Comparison of ENCODE assay signal across 21 mouse cellular contexts in genomic region chr11:69386758-69387157, GRCm38 (mm10). TPM values are rescaled to one million over a fixed set of nuclear protein-coding genes. Genes with fewer than 3 reads are reported as not detected.
DNase-seq lines count a peak whose midpoint lies in the region; ATAC-seq and TF ChIP-seq lines count a peak whose summit lies in the region.
"Had no signal": no experiment of that assay in that cellular context is flagged by ENCODE, and none has a peak within 500 bp of the region (broad histone marks: within the 10 kb centered on the region; RNA-seq: fewer than 3 reads in every experiment).

No protein-coding gene starts in this region.

- no peak overlapping the region for H3K9ac ChIP-seq in hindbrain, postnatal 0 days (replicated peaks; ENCODE audit: low read length)
- H3K9ac ChIP-seq in hindbrain, embryonic 16.5 days (ENCODE audit: low read depth, low read length): no peak overlapping the region
- H3K9ac ChIP-seq in midbrain, postnatal 0 days (replicated peaks; ENCODE audit: low read length, poor library complexity, severe bottlenecking): no peak overlapping the region
- H3K9ac ChIP-seq: embryonic facial prominence, embryonic 12.5 days; forebrain, embryonic 12.5 days; heart, embryonic 15.5 days had no signal

- no peak for ATAC-seq in hindbrain, postnatal 0 days
- ATAC-seq in hindbrain, embryonic 16.5 days: no peak
- ATAC-seq in midbrain, postnatal 0 days (ENCODE audit: low FRiP score): no peak
- ATAC-seq: activated CD4-positive, CD25-positive, alpha-beta regulatory T cell, adult 4 months; forebrain, embryonic 16.5 days; Patski had no signal

- intact Hi-C loops in left cerebral cortex, adult 2 months (cut with DNase I): loop anchor here (5.0 kb wide), 1 partner anchor 194 kb away; no protein-coding TSS in a partner anchor
- intact Hi-C loops in left cerebral cortex, postnatal 25 days (cut with DNase I): loop anchor here (5.0 kb wide), 1 partner anchor 189 kb away; the partner anchor contains the start of gene Alox8

- H3K4me3 ChIP-seq in hindbrain, postnatal 0 days (ENCODE audit: low read length): no peak overlapping the region
- H3K4me3 ChIP-seq in hindbrain, embryonic 16.5 days (ENCODE audit: low read length): no peak overlapping the region
- H3K4me3 ChIP-seq in left cerebral cortex, adult 2 months: no peak overlapping the region
- no peak overlapping the region for H3K4me3 ChIP-seq in midbrain, postnatal 0 days (ENCODE audit: low read depth, low read length)
- no peak overlapping the region for H3K4me3 ChIP-seq in midbrain, embryonic 10.5 days
- H3K4me3 ChIP-seq: embryonic facial prominence, embryonic 12.5 days; forebrain, embryonic 12.5 days; heart, adult 2 months; heart, embryonic 15.5 days had no signal

- no peaks in the 10 kb centered on the region for H3K4me1 ChIP-seq in hindbrain, postnatal 0 days (ENCODE audit: insufficient read depth, low read length)
- no peaks in the 10 kb centered on the region; the same call in 1 of the 2 replicates for H3K4me1 ChIP-seq in hindbrain, embryonic 16.5 days (ENCODE audit: control insufficient read depth, insufficient read depth, low read depth, low read length)
- H3K4me1 ChIP-seq in midbrain, postnatal 0 days (ENCODE audit: insufficient read depth, low read length): no peaks in the 10 kb centered on the region
- peaks cover 8% of the 10 kb centered on the region for H3K4me1 ChIP-seq in midbrain, embryonic 10.5 days

- H3K36me3 ChIP-seq in hindbrain, postnatal 0 days (ENCODE audit: insufficient read depth, low read length): no peaks in the 10 kb centered on the region
- no peaks in the 10 kb centered on the region for H3K36me3 ChIP-seq in hindbrain, embryonic 16.5 days (ENCODE audit: control insufficient read depth, insufficient read depth, low read length)
- no peaks in the 10 kb centered on the region for H3K36me3 ChIP-seq in midbrain, postnatal 0 days (ENCODE audit: insufficient read depth, low read length)
- 0 out of 2 replicates have a peak, but pooled peaks cover 4% of the 10 kb centered on the region for H3K36me3 ChIP-seq in midbrain, embryonic 10.5 days
- H3K36me3 ChIP-seq: embryonic facial prominence, embryonic 12.5 days; forebrain, embryonic 12.5 days; heart, embryonic 15.5 days had no signal

- H3K9me3 ChIP-seq in hindbrain, postnatal 0 days (ENCODE audit: low read length): no peaks in the 10 kb centered on the region
- H3K9me3 ChIP-seq in hindbrain, embryonic 16.5 days (ENCODE audit: control insufficient read depth, low read length): no peaks in the 10 kb centered on the region
- H3K9me3 ChIP-seq in midbrain, postnatal 0 days (ENCODE audit: low read length): no peaks in the 10 kb centered on the region
- H3K9me3 ChIP-seq in midbrain, embryonic 10.5 days (replicated peaks): no peaks in the 10 kb centered on the region
- H3K9me3 ChIP-seq: embryonic facial prominence, embryonic 12.5 days; forebrain, embryonic 12.5 days; heart, embryonic 15.5 days had no signal

- 80% methylated on average over 7 of the region's 7 CpGs for WGBS in hindbrain, postnatal 0 days
- WGBS in hindbrain, embryonic 16.5 days: 86% methylated on average over 7 of the region's 7 CpGs
- WGBS in midbrain, postnatal 0 days: 85% methylated on average over 7 of the region's 7 CpGs
- WGBS in midbrain, embryonic 10.5 days: 87% methylated on average over 7 of the region's 7 CpGs

- DNase-seq in hindbrain, postnatal 0 days (ENCODE audit: low spot score): no peak
- DNase-seq in left cerebral cortex, adult 2 months (ENCODE audit: extremely low spot score in 1 of 2, low spot score in 2 of 2): no peak
- no peak for DNase-seq in left cerebral cortex, postnatal 25 days (ENCODE audit: low spot score in 2 of 2)
- DNase-seq in midbrain, postnatal 0 days (ENCODE audit: low spot score): no peak
- no peak for DNase-seq in midbrain, embryonic 10.5 days (ENCODE audit: low spot score)
- no peak for DNase-seq in MN1 (ENCODE audit: low spot score)
- DNase-seq: adrenal gland, postnatal 14 days; cerebellum, adult 11-12 months; cerebellum, adult 9-10 months; cerebellum, postnatal 25 days; gastrocnemius, postnatal 14 days; heart, adult 2 months; heart, postnatal 14 days had no signal

- peak; percentile 56 for TF ChIP-seq CTCF in hindbrain, postnatal 0 days (IDR thresholded peaks at IDR 0.05; ENCODE audit: low read depth)
- peak; percentile 1 for TF ChIP-seq CTCF in left cerebral cortex, adult 2 months (IDR thresholded peaks at IDR 0.05)
- TF ChIP-seq CTCF in midbrain, postnatal 0 days (IDR thresholded peaks at IDR 0.05): peak; percentile 51

- no peak overlapping the region for H3K27ac ChIP-seq in hindbrain, postnatal 0 days
- no peak overlapping the region for H3K27ac ChIP-seq in hindbrain, embryonic 16.5 days (ENCODE audit: low read depth, low read length)
- no peak overlapping the region for H3K27ac ChIP-seq in left cerebral cortex, adult 2 months
- no peak overlapping the region for H3K27ac ChIP-seq in midbrain, postnatal 0 days (ENCODE audit: low read depth, low read length)
- no peak overlapping the region for H3K27ac ChIP-seq in midbrain, embryonic 10.5 days (replicated peaks)
- H3K27ac ChIP-seq: embryonic facial prominence, embryonic 12.5 days; forebrain, embryonic 12.5 days; heart, adult 2 months; heart, embryonic 15.5 days had no signal

- no peaks in the 10 kb centered on the region for H3K27me3 ChIP-seq in hindbrain, postnatal 0 days (ENCODE audit: insufficient read depth, low read length)
- no peaks in the 10 kb centered on the region for H3K27me3 ChIP-seq in hindbrain, embryonic 16.5 days (replicated peaks; ENCODE audit: control insufficient read depth, insufficient read depth, low read length)
- no peaks in the 10 kb centered on the region for H3K27me3 ChIP-seq in midbrain, postnatal 0 days (ENCODE audit: insufficient read depth, low read length)
- no peaks in the 10 kb centered on the region for H3K27me3 ChIP-seq in midbrain, embryonic 10.5 days (ENCODE audit: low read depth, poor library complexity, severe bottlenecking)
- H3K27me3 ChIP-seq: embryonic facial prominence, embryonic 12.5 days; forebrain, embryonic 12.5 days; heart, embryonic 15.5 days; Patski had no signal

- no peak overlapping the region for H3K4me2 ChIP-seq in hindbrain, postnatal 0 days (ENCODE audit: low read depth, low read length)
- no peak overlapping the region for H3K4me2 ChIP-seq in hindbrain, embryonic 16.5 days (ENCODE audit: low read length)
- no peak overlapping the region for H3K4me2 ChIP-seq in midbrain, postnatal 0 days (ENCODE audit: low read depth, low read length, poor library complexity, severe bottlenecking)
- H3K4me2 ChIP-seq: embryonic facial prominence, embryonic 12.5 days; forebrain, embryonic 12.5 days; heart, embryonic 11.5 days; heart, embryonic 15.5 days had no signal

RNA-seq across cellular contexts. Expression of gene Naa38, which starts 8.5 kb away (rescaled TPM):
- 77.1 and 99.0 TPM in 2 replicates for total RNA-seq in hindbrain, postnatal 0 days (2014; rRNA removed)
- polyA plus RNA-seq in hindbrain, postnatal 0 days (2015; fragmentation: Nextera tagmentation; extraction: Ambion mirVana): 162 and 163 TPM in 2 replicates
- polyA plus RNA-seq in hindbrain, embryonic 16.5 days (2015; fragmentation: Nextera tagmentation; extraction: Ambion mirVana): 102 and 130 TPM in 2 replicates
- 100 to 1,000 TPM in 1 of 2 experiments, 10 to 100 TPM in 1; 94.0 to 113 TPM for total RNA-seq in left cerebral cortex, adult 2 months (2021)
- 100 to 1,000 TPM; 105 to 109 TPM for total RNA-seq in left cerebral cortex, postnatal 25 days (2021)
- 32.6 and 95.9 TPM in 2 replicates for total RNA-seq in midbrain, postnatal 0 days (2014; rRNA removed)
- 120 and 147 TPM in 2 replicates for polyA plus RNA-seq in midbrain, postnatal 0 days (2015; fragmentation: Nextera tagmentation; extraction: Ambion mirVana)
- polyA plus RNA-seq in midbrain, embryonic 10.5 days (2016; fragmentation: Nextera tagmentation; extraction: Ambion mirVana): 145 and 146 TPM in 2 replicates

RNA-seq across cellular contexts. Expression of gene Cyb5d1, which starts 8.7 kb away (rescaled TPM):
- 21.8 and 26.9 TPM in 2 replicates for total RNA-seq in hindbrain, postnatal 0 days (2014; rRNA removed)
- polyA plus RNA-seq in hindbrain, postnatal 0 days (2015; fragmentation: Nextera tagmentation; extraction: Ambion mirVana): 18.5 and 22.2 TPM in 2 replicates
- 28.7 and 33.0 TPM in 2 replicates for polyA plus RNA-seq in hindbrain, embryonic 16.5 days (2015; fragmentation: Nextera tagmentation; extraction: Ambion mirVana)
- 10 to 100 TPM; 40.7 to 45.6 TPM for total RNA-seq in left cerebral cortex, adult 2 months (2021)
- total RNA-seq in left cerebral cortex, postnatal 25 days (2021): 10 to 100 TPM; 35.9 to 41.3 TPM
- total RNA-seq in midbrain, postnatal 0 days (2014; rRNA removed): 16.5 and 22.6 TPM in 2 replicates
- 18.2 and 18.8 TPM in 2 replicates for polyA plus RNA-seq in midbrain, postnatal 0 days (2015; fragmentation: Nextera tagmentation; extraction: Ambion mirVana)
- 50.4 and 57.3 TPM in 2 replicates for polyA plus RNA-seq in midbrain, embryonic 10.5 days (2016; fragmentation: Nextera tagmentation; extraction: Ambion mirVana)

RNA-seq across cellular contexts. Expression of gene Tmem88, which starts 11.3 kb away (rescaled TPM):
- 3.8 and 4.3 TPM in 2 replicates for total RNA-seq in hindbrain, postnatal 0 days (2014; rRNA removed)
- 8.7 and 9.5 TPM in 2 replicates for polyA plus RNA-seq in hindbrain, postnatal 0 days (2015; fragmentation: Nextera tagmentation; extraction: Ambion mirVana)
- polyA plus RNA-seq in hindbrain, embryonic 16.5 days (2015; fragmentation: Nextera tagmentation; extraction: Ambion mirVana): 8.9 and 9.2 TPM in 2 replicates
- total RNA-seq in left cerebral cortex, adult 2 months (2021): 1 to 10 TPM; 2.9 to 3.8 TPM
- total RNA-seq in left cerebral cortex, postnatal 25 days (2021): 1 to 10 TPM; 3.6 to 3.8 TPM
- 4.4 and 5.7 TPM in 2 replicates for total RNA-seq in midbrain, postnatal 0 days (2014; rRNA removed)
- polyA plus RNA-seq in midbrain, postnatal 0 days (2015; fragmentation: Nextera tagmentation; extraction: Ambion mirVana): 5.8 and 6.3 TPM in 2 replicates
- 16.9 and 21.4 TPM in 2 replicates for polyA plus RNA-seq in midbrain, embryonic 10.5 days (2016; fragmentation: Nextera tagmentation; extraction: Ambion mirVana)

RNA-seq across cellular contexts. Expression of gene Chd3, which starts 17.6 kb away (rescaled TPM):
- total RNA-seq in hindbrain, postnatal 0 days (2014; rRNA removed): 252 and 255 TPM in 2 replicates
- polyA plus RNA-seq in hindbrain, postnatal 0 days (2015; fragmentation: Nextera tagmentation; extraction: Ambion mirVana): 46.6 and 49.7 TPM in 2 replicates
- 68.0 and 73.2 TPM in 2 replicates for polyA plus RNA-seq in hindbrain, embryonic 16.5 days (2015; fragmentation: Nextera tagmentation; extraction: Ambion mirVana)
- 100 to 1,000 TPM; 406 to 416 TPM for total RNA-seq in left cerebral cortex, adult 2 months (2021)
- 100 to 1,000 TPM; 449 to 474 TPM for total RNA-seq in left cerebral cortex, postnatal 25 days (2021)
- total RNA-seq in midbrain, postnatal 0 days (2014; rRNA removed): 284 and 298 TPM in 2 replicates
- 51.6 and 58.9 TPM in 2 replicates for polyA plus RNA-seq in midbrain, postnatal 0 days (2015; fragmentation: Nextera tagmentation; extraction: Ambion mirVana)
- 41.7 and 50.6 TPM in 2 replicates for polyA plus RNA-seq in midbrain, embryonic 10.5 days (2016; fragmentation: Nextera tagmentation; extraction: Ambion mirVana)

RNA-seq across cellular contexts. Expression of gene Kdm6b, which starts 26.7 kb away (rescaled TPM):
- 8.0 and 10.5 TPM in 2 replicates for total RNA-seq in hindbrain, postnatal 0 days (2014; rRNA removed)
- polyA plus RNA-seq in hindbrain, postnatal 0 days (2015; fragmentation: Nextera tagmentation; extraction: Ambion mirVana): 20.5 and 22.3 TPM in 2 replicates
- polyA plus RNA-seq in hindbrain, embryonic 16.5 days (2015; fragmentation: Nextera tagmentation; extraction: Ambion mirVana): 22.9 and 29.0 TPM in 2 replicates
- total RNA-seq in left cerebral cortex, adult 2 months (2021): 10 to 100 TPM; 31.1 to 45.3 TPM
- total RNA-seq in left cerebral cortex, postnatal 25 days (2021): 10 to 100 TPM; 23.3 to 25.3 TPM
- total RNA-seq in midbrain, postnatal 0 days (2014; rRNA removed): 12.1 and 14.5 TPM in 2 replicates
- polyA plus RNA-seq in midbrain, postnatal 0 days (2015; fragmentation: Nextera tagmentation; extraction: Ambion mirVana): 18.9 and 22.7 TPM in 2 replicates
- 31.8 and 37.1 TPM in 2 replicates for polyA plus RNA-seq in midbrain, embryonic 10.5 days (2016; fragmentation: Nextera tagmentation; extraction: Ambion mirVana)

Comparison
In these comparisons a context has a peak if more than half of its experiments do, and no peak if none do; other contexts are left out.
1. CTCF ChIP-seq: peak in every context shown above with its lines; median percentile 56 in hindbrain, postnatal 0 days; 51 in midbrain, postnatal 0 days; 1 in left cerebral cortex, adult 2 months.